Comparison of ENCODE assay signal across 8 mouse cellular contexts in the genomic region with DNA sequence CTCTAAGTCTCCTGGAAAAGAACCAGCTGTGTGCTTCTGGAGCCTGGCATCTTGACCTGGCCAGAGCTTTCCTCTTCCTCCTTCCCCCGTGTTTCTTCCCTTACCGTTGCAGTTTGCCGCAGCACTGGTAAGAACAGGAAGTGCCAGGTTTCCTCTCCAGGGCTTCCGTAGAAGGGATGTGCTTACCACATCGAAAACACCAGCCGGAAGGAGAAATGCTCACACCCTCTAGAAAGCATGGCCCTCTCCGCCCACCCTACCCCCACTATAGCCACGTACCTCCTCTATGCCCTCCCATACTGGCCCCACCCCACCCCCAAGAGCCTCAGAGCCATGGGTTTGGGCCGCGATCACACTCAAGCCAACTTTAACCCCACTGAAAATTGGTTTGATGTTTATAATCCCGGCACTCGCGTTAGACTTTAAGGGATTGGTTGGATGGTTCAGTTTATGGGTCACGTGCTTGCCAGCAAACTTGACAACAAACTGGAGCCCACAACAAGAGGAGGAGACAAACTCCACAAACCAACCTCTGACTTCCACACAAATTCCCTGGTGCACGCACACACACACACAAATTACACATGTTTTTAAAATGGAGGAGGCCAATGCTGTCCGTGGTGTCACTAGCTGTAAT. TPM values are rescaled to one million over a fixed set of nuclear protein-coding genes. Genes with fewer than 3 reads are reported as not detected.
A peak's percentile ranks its signal among the peaks of the same experiment; 100 is the strongest.
DNase-seq lines count a peak whose midpoint lies in the region; ATAC-seq and TF ChIP-seq lines count a peak whose summit lies in the region.
"Had no signal": no experiment of that assay in that cellular context is flagged by ENCODE, and none has a peak within 500 bp of the region (broad histone marks: within the 10 kb centered on the region; RNA-seq: fewer than 3 reads in every experiment).

No protein-coding gene starts in this region.

- H3K36me3 ChIP-seq in ES-E14 (ENCODE audit: control insufficient read depth, insufficient read depth, low read length, poor library complexity, severe bottlenecking): no peaks in the 10 kb centered on the region; the same call in 1 of the 2 replicates
- no peaks in the 10 kb centered on the region for H3K36me3 ChIP-seq in intestine, embryonic 16.5 days (ENCODE audit: control insufficient read depth, insufficient read depth, low read length)
- H3K36me3 ChIP-seq in stomach, embryonic 16.5 days (ENCODE audit: control insufficient read depth, insufficient read depth, low read length): no peaks in the 10 kb centered on the region

- no peaks in the 10 kb centered on the region for H3K27me3 ChIP-seq in intestine, embryonic 16.5 days (replicated peaks; ENCODE audit: control insufficient read depth, insufficient read depth, low read length)
- no peaks in the 10 kb centered on the region for H3K27me3 ChIP-seq in stomach, embryonic 16.5 days (ENCODE audit: control insufficient read depth, insufficient read depth, low read length)

- H3K4me1 ChIP-seq in ES-E14 (ENCODE audit: control insufficient read depth in 2 of 2, insufficient read depth in 2 of 2, low read length in 2 of 2, poor library complexity in 1 of 2): peaks cover 6 to 13% of the 10 kb centered on the region in 2 experiments; a peak in 3 of 4 replicates
- no peaks in the 10 kb centered on the region for H3K4me1 ChIP-seq in intestine, embryonic 16.5 days (ENCODE audit: control insufficient read depth, insufficient read depth, low read length)
- peaks cover 9% of the 10 kb centered on the region for H3K4me1 ChIP-seq in lung, adult 2 months (ENCODE audit: control insufficient read depth, insufficient read depth, low read length)
- no peaks in the 10 kb centered on the region for H3K4me1 ChIP-seq in stomach, embryonic 16.5 days (ENCODE audit: control insufficient read depth, insufficient read depth, low read length)

- TF ChIP-seq CTCF in lung, adult 2 months (IDR thresholded peaks at IDR 0.05; ENCODE audit: insufficient read depth, low read length): no peak

- H3K9ac ChIP-seq in ES-E14 (ENCODE audit: insufficient read depth, low read depth, low read length, poor library complexity, severe bottlenecking): peak overlapping the region; percentile 81
- H3K9ac ChIP-seq in intestine, embryonic 16.5 days (ENCODE audit: low read depth, low read length): peak overlapping the region; percentile 23; the same call in 1 of the 2 replicates
- H3K9ac ChIP-seq in stomach, embryonic 16.5 days (ENCODE audit: low read length): peak overlapping the region; percentile 38

- peak overlapping the region; percentile 5; the same call in 1 of the 2 replicates for H3K4me2 ChIP-seq in intestine, embryonic 16.5 days (ENCODE audit: low read depth, low read length)
- peak overlapping the region; percentile 39 for H3K4me2 ChIP-seq in stomach, embryonic 16.5 days (ENCODE audit: low read depth, low read length)

- DNase-seq in ES-E14 (ENCODE audit: low read depth, low spot score): no peak
- peak; percentile 61 for DNase-seq in c-Kit-positive CD71-positive TER-119-positive erythroid progenitor cells, embryonic 14.5 days (ENCODE audit: low spot score)
- peak; percentile 48 for DNase-seq in lung, adult 2 months
- DNase-seq in frontal cortex, postnatal 25 days (ENCODE audit: low spot score in 2 of 2): no peak
- no peak for DNase-seq in testis, postnatal 14 days (ENCODE audit: low spot score)

- H3K4me3 ChIP-seq in ES-E14 (ENCODE audit: insufficient read depth in 1 of 2, low read depth in 1 of 2, low read length in 2 of 2, poor library complexity in 1 of 2, severe bottlenecking in 1 of 2): peak overlapping the region; percentile 65
- peak overlapping the region; percentile 10 for H3K4me3 ChIP-seq in intestine, embryonic 16.5 days (ENCODE audit: low read length)
- peak overlapping the region; percentile 56 for H3K4me3 ChIP-seq in lung, adult 2 months (replicated peaks; ENCODE audit: extremely low read depth, low read depth, low read length)
- peak overlapping the region; percentile 25 for H3K4me3 ChIP-seq in stomach, embryonic 16.5 days (replicated peaks; ENCODE audit: low read length)

- in situ Hi-C loops in ES-E14 (cut with MboI; ENCODE audit: low sequenced_read_pairs in 2 of 2, unreplicated experiment in 2 of 2): no loop called here

- peak; percentile 44; the same call in 1 of the 2 replicates for ATAC-seq in intestine, embryonic 16.5 days
- peak; percentile 62 for ATAC-seq in stomach, embryonic 16.5 days (ENCODE audit: insufficient read depth, low FRiP score)

- H3K27ac ChIP-seq in ES-E14 (ENCODE audit: insufficient read depth, low read depth, low read length, poor library complexity, severe bottlenecking): peak overlapping the region; percentile 75
- peak overlapping the region; percentile 14; the same call in 1 of the 2 replicates for H3K27ac ChIP-seq in intestine, embryonic 16.5 days (ENCODE audit: low read length)
- peak overlapping the region; percentile 28; the same call in 1 of the 2 replicates for H3K27ac ChIP-seq in stomach, embryonic 16.5 days (ENCODE audit: low read length)

- WGBS in intestine, embryonic 16.5 days: 58% methylated on average over 16 of the region's 16 CpGs
- 34% methylated on average over 16 of the region's 16 CpGs for WGBS in lung, adult 2 months
- 54% methylated on average over 16 of the region's 16 CpGs for WGBS in stomach, embryonic 16.5 days

- H3K9me3 ChIP-seq in ES-E14 (ENCODE audit: control insufficient read depth, insufficient read depth, low read depth, low read length): no peaks in the 10 kb centered on the region
- no peaks in the 10 kb centered on the region for H3K9me3 ChIP-seq in intestine, embryonic 16.5 days (ENCODE audit: control insufficient read depth, low read length)
- no peaks in the 10 kb centered on the region for H3K9me3 ChIP-seq in stomach, embryonic 16.5 days (replicated peaks; ENCODE audit: control insufficient read depth, low read length)

- peak; percentile 73; the same call in 1 of the 2 replicates for TF ChIP-seq POLR2A in lung, adult 2 months (IDR thresholded peaks at IDR 0.05; ENCODE audit: borderline replicate concordance, extremely low read depth, low read depth, low read length)

TF ChIP-seq in ES-E14, 5 proteins besides CTCF, POLR2A, EP300 and RAD21:
- TF ChIP-seq MAFK (IDR thresholded peaks at IDR 0.05; ENCODE audit: insufficient read depth, low read depth, low read length): no peak
- TF ChIP-seq HCFC1 (IDR thresholded peaks at IDR 0.05; ENCODE audit: borderline replicate concordance, insufficient read depth, low read length): no peak
- TF ChIP-seq ZNF384 (IDR thresholded peaks at IDR 0.05; ENCODE audit: low read depth, low read length): no peak
- no peak for TF ChIP-seq ZC3H11A (IDR thresholded peaks at IDR 0.05; ENCODE audit: borderline replicate concordance, low read depth, low read length)
- TF ChIP-seq CHD2 (IDR thresholded peaks at IDR 0.05; ENCODE audit: low read depth, low read length): no peak

RNA-seq across cellular contexts. Expression of a gene that starts 30.7 kb away (rescaled TPM):
- 8.9 and 11.9 TPM in 2 replicates for total RNA-seq in ES-E14 (2012; rRNA removed)
- polyA plus RNA-seq in intestine, embryonic 16.5 days (2015; fragmentation: Nextera tagmentation; extraction: Ambion mirVana): 26.1 and 29.3 TPM in 2 replicates
- polyA plus RNA-seq in lung, adult 2 months (2012; rRNA removed): 7.8 and 9.2 TPM in 2 replicates
- polyA plus RNA-seq in stomach, embryonic 16.5 days (2015; fragmentation: Nextera tagmentation; extraction: Ambion mirVana): 27.0 and 28.7 TPM in 2 replicates

RNA-seq across cellular contexts. Expression of a gene that starts 30.8 kb away (rescaled TPM):
- total RNA-seq in ES-E14 (2012; rRNA removed): 59.5 and 86.2 TPM in 2 replicates
- 108 and 109 TPM in 2 replicates for polyA plus RNA-seq in intestine, embryonic 16.5 days (2015; fragmentation: Nextera tagmentation; extraction: Ambion mirVana)
- polyA plus RNA-seq in lung, adult 2 months (2012; rRNA removed): 19.6 and 20.0 TPM in 2 replicates
- polyA plus RNA-seq in stomach, embryonic 16.5 days (2015; fragmentation: Nextera tagmentation; extraction: Ambion mirVana): 74.6 and 80.1 TPM in 2 replicates

RNA-seq across cellular contexts. Expression of a gene that starts 35.1 kb away (rescaled TPM):
- 6.4 and 7.2 TPM in 2 replicates for total RNA-seq in ES-E14 (2012; rRNA removed)
- polyA plus RNA-seq in intestine, embryonic 16.5 days (2015; fragmentation: Nextera tagmentation; extraction: Ambion mirVana): 13.1 and 13.3 TPM in 2 replicates
- polyA plus RNA-seq in lung, adult 2 months (2012; rRNA removed): 40.6 and 40.9 TPM in 2 replicates
- 17.6 and 21.9 TPM in 2 replicates for polyA plus RNA-seq in stomach, embryonic 16.5 days (2015; fragmentation: Nextera tagmentation; extraction: Ambion mirVana)

RNA-seq across cellular contexts. Expression of a gene that starts 49.3 kb away (rescaled TPM):
- total RNA-seq in ES-E14 (2012; rRNA removed): 1.4 and 1.6 TPM in 2 replicates
- not detected in 2 replicates for polyA plus RNA-seq in intestine, embryonic 16.5 days (2015; fragmentation: Nextera tagmentation; extraction: Ambion mirVana)
- polyA plus RNA-seq in lung, adult 2 months (2012; rRNA removed): not detected in 2 replicates
- polyA plus RNA-seq in stomach, embryonic 16.5 days (2015; fragmentation: Nextera tagmentation; extraction: Ambion mirVana): 0.14 TPM in 1 of 2 replicates, not detected in the other
- total RNA-seq: heart, postnatal 36 days had no signal

RNA-seq across cellular contexts. Expression of a gene that starts 51.2 kb away (rescaled TPM):
- 17.9 and 26.9 TPM in 2 replicates for total RNA-seq in ES-E14 (2012; rRNA removed)
- polyA plus RNA-seq in intestine, embryonic 16.5 days (2015; fragmentation: Nextera tagmentation; extraction: Ambion mirVana): 34.5 and 34.6 TPM in 2 replicates
- polyA plus RNA-seq in lung, adult 2 months (2012; rRNA removed): 19.2 and 22.5 TPM in 2 replicates
- polyA plus RNA-seq in stomach, embryonic 16.5 days (2015; fragmentation: Nextera tagmentation; extraction: Ambion mirVana): 38.0 and 38.7 TPM in 2 replicates

Comparison
In these comparisons a context has a peak if more than half of its experiments do, and no peak if none do; other contexts are left out.
1. DNase-seq: peak in c-Kit-positive CD71-positive TER-119-positive erythroid progenitor cells, embryonic 14.5 days (single experiment) and lung, adult 2 months (single experiment); none in ES-E14 (single experiment), frontal cortex, postnatal 25 days (0 of 2) and testis, postnatal 14 days (single experiment).
2. H3K27ac ChIP-seq: peak in every context shown above with its lines; median percentile 75 in ES-E14; 28 in stomach, embryonic 16.5 days; 14 in intestine, embryonic 16.5 days.
3. H3K4me3 ChIP-seq: peak in every context shown above with its lines; median percentile 65 in ES-E14; 56 in lung, adult 2 months; 25 in stomach, embryonic 16.5 days; 10 in intestine, embryonic 16.5 days.
4. H3K9ac ChIP-seq: peak in every context shown above with its lines; median percentile 81 in ES-E14; 38 in stomach, embryonic 16.5 days; 23 in intestine, embryonic 16.5 days.